Mouse (Mus musculus) thymus, adult 2 months (tissue): Measurements from ENCODE around the gene Macf1.

Experiments
- CTCF ChIP-seq: fragments of 200-500 bp; IDR thresholded peaks from 2 replicates; pipeline ENCODE4 v1.5.1; 2012; ENCODE audit warnings: mild to moderate bottlenecking, control low read depth, low read length, moderate library complexity, borderline replicate concordance; ENCODE audit not compliant: control insufficient read depth, poor library complexity, insufficient read depth; ENCODE audit errors: extremely low read depth
- POLR2A ChIP-seq: fragments of 200-500 bp; IDR thresholded peaks from 2 replicates; pipeline ENCODE4 v1.6.1; 2012; ENCODE audit warnings: mild to moderate bottlenecking, low read length, control low read depth, moderate library complexity; ENCODE audit not compliant: control insufficient read depth, poor library complexity, insufficient read depth; ENCODE audit errors: extremely low read depth

GRCm38 (mm10) chr4:123451991-123452390 is 232.2 kb downstream of the Macf1 start:
- TF ChIP-seq POLR2A (no peak), CTCF (no peak)
